Mouse (Mus musculus) spleen, postnatal 36 days (tissue): Measurements from ENCODE around the gene Atp6v0a4.
A peak's percentile ranks its signal among the peaks of the same experiment; 100 is the strongest.

Experiments used
- DNase-seq, 2 experiments: peaks; one replicate each; pipeline ENCODE4 v3.0.0; 2022; ENCODE audit warnings: low spot score in 2 of 2, mixed read lengths in 1 of 2

Atp6v0a4 gene

DNA sequence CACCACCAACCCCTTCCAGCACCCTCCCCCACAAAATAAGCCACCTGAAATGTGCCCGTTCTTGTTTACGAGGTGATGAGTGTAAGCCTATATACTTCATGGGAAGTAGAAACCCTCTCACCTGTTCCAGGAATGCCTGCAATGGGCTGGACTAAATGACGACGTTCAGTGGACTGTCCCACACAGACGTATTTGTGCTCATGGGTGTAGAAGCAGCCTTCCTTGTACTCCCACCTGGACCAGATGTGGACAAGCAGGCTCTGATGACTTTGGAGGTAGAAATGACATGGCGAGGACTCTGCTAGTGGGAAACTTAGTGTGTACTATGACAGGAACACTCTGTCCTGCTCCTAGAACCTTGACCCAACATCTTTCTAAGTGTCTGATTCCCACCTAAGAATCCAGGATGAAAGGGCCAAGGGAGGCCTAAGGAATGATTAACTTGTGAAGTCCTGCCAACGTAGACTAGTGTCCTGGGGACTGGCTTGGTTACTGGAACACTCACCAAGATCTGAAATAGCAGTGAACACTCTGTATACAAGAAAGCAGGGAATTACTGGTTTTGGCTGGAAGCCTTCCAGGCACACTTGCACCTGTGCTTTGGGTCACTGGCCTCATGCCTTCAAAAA lies at the start of gene Atp6v0a4:
Atp6v0a4 (minus strand) TSS at position 380 of the 629 bp plus-strand sequence.
- DNase-seq = no peak

DNA sequence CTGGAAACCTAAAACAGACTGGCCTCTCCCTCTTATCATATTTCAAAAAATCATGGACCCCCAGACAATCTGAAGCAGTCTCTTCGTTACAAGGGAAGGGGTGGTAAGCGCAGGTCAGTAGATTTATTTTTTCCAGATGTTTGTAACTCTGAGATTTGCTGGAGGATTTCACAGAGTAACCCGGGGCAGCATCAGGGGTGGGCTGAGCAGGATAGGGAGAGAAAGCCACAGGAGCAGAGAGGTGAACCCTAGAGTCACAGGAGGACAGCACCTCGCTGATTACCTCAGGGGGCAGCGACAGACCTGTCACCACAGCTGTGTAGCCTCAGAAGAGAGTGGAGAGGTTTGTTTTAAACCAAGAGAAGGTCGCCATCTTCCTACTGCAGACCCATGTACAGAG lies 41.0 kb upstream of the Atp6v0a4 start:
- DNase-seq = no peak

DNA sequence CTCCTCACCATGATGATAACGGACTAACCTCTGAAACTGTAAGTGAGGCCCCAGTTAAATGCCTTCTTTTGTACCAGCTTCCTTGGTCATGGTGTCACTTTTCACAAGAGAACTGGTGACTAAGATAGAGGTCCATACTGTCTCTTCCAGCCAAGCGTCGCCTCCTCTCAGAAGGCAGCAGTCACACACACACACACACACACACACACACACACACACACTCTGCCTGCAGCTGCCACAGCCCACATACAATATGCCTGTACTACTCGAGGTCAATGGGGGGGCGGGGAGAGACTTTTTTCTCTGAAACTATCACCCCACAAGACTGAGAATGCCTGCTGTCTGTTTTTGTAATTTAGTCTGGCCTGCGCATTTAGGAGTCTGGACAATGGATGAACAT lies 40.3 kb upstream of the Atp6v0a4 start:
- DNase-seq = no peak

DNA sequence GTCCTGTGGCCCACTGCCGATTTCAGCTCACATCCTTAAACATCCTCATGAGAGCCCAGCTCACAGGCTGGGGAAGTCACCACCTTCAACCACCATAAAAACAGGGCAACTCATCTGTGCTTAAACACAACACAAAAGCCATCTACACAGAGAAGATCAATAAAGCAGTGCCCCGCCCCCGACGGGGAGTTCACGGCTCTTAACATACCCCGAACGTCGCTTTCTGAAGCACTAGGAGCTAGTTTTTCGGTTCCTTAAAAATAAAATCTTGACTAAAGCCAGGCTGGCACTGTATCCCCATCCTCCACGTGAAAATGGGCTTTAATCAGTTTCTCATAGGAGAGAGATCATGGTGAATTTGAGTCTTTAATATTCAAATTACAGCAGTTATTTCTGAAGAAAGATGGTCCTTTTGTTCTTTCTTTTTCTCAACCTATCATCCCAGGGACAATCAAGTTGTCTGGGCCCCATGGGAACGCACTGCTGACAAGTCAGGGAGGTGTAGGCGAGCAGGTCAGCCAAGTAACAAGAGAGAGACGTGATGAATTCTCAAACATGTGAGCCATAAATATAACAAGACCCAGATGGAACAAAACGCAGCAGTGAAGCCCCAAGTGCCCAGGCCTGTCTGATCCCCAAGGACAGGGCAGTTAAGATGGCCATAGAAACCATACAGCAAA lies 38.6 kb upstream of the Atp6v0a4 start:
- DNase-seq = no peak

DNA sequence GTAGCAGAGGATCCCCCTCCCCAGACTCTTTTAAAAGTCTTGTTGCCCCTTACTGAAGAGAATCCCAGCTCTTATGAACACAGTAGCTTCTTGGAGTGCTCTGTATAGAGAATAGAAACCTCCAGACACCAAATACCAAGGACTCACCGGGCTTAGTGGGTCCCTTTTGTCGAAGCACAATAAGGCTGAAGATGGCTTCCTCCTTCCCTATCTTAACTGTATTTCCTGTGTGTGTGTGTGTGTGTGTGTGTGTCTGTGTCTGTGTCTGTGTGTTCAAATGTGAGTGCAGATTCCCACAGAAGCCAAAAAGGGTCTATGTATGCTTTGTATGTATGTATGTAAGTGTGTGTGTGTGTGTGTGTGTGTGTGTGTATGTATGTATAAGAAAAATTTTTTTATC lies 36.2 kb upstream of the Atp6v0a4 start:
- DNase-seq = no peak

DNA sequence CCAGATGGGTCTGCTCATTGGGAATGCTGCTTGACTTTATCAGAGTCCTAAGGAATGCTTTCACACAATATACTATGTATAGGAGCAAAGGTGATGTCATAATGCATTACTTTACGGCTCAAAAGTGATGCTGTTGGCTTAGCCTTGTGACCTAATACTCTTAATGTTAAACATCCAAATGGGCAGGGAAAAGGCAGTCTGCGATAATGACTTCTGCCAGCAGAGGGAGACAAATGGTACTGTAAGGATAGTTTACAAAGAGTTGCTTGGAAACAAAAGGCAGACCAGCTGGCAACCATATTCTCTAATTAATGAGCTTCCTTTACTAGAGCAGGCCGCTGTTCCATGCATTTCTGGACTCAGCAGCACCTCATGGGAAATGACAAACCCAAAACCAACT lies 35.7 kb upstream of the Atp6v0a4 start:
- DNase-seq = peak; percentile 48 to 69

DNA sequence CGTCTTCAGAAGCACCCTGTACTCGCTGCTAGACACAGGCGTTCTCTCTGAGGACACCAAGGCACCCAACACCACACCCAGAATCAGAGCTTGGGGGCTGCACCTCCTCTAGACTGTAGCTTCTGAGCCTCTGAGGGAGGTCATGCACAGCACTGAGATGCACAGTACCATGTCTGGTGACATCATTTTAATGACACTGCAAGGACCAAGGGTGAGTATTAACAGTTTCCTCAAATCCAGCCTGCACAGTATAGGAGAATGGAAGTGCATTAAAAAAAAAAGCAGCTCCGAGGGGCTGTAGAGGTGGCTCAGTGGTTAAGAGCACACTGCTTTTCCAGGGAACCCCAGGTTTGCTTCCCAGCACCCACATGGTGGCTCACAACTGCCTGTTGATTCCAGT lies 35.2 kb upstream of the Atp6v0a4 start:
- DNase-seq = no peak

DNA sequence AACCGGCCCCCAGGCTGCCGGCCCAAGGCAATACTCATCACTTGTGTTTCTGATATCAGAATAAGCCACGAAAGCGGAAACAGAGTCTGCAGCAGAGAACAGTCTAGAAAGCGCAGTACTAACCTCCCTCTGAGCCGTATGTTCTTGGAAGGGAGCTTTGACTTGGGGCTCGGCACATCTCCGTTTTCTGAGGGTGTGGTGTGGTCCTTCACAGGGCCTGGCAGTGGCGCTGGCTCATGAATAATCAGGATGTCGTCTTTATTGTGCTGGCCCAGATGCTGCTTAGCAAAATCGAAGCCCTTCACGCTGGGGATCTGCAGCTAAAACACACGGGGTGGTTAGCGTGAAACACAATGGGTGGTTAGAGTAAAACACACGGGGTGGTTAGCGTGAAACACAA lies 33.5 kb upstream of the Atp6v0a4 start:
- DNase-seq = no peak

DNA sequence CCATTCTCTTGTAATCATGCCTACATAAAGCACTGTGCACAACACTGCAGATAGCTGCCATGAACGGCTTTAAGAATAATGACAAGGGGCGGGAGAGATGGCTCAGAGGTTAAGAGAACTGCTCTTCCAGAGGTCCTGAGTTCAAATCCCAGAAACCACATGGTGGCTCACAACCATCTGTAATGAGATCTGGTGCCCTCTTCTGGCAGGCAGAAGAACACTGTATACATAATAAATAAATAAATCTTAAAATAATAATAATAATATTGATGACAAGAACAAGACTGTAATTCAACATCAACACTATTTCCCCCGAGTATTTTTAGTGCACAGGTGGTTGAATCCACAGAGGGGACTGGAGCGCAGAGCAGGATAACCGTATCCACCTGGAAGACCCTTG lies 31.8 kb upstream of the Atp6v0a4 start:
- no peak for DNase-seq

DNA sequence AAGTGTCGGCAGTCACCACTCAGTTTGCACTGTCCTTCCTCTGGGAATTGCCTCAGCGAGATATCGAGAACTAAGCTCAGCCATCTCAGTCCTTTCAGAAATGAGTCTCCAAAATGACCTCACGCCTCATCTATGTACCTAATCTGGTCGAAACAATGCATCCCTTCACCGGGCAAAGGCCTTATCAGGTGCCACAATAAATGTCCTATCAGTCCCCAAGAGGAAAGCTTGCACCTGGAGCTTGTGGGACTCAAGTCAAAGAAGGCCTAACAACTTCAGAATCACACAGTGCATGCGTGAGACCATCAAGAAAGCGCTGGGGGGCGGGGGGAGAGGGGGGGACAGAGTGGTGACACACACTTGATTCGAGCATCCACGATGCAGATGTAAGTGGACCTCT lies 27.9 kb upstream of the Atp6v0a4 start:
- no peak for DNase-seq

DNA sequence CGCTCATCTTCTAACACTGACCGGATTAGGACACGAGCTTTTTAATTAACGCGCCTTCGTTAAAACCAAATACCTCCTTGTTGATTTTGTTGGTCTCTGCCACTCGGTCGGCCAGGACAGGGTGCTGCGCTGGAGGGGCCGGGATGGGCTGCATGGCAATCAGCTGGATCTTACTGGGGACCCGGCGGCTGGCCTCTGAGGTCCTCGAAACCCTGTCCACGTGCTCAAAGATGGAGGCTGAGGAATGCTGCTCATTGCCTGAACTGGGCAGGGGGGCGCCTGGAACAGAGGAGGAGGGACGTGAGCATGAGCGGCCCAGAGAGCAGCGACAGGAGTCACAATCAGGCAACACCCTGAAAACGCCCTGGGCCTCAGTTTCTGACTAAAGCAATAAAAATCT lies 25.1 kb upstream of the Atp6v0a4 start:
- DNase-seq = no peak

DNA sequence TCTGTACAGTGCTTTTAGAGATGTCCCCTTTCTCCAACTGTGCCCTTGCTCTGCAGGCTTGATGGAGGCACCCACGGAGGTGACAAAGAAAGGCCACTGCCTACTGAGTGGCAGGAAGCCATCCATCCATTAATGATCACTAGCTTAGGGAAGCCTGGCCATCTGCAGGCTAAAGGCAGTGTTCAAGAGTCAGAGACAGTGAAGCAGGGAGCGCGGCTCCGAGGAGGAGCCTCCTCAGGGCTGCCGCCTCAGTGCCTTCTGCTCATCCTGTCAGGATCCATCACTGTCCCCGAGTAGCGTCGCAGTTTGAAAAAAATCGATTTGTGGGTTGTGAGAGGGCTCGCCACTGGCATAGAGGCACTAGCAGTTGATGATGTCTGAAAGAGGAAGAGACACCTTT lies 24.2 kb upstream of the Atp6v0a4 start:
- no peak for DNase-seq

DNA sequence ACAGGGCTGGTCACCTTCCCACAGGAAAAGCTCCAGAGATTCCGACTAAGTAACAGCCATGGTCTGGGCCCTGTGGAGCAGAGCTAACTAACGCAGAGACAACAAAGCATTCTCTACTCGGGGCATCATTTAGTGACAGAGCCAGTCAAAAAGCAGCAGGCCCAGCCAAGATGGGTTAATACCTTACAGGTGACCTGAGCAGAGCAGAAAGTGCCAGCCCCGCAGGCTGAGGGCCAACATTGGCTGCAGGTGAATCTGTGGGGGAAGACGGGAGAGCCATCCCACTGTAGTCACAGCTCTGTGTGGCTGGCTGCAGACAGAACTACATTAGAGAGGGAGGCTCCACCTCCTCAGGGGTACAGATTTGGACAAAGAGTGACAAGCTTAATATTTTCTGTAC lies 22.9 kb upstream of the Atp6v0a4 start:
- DNase-seq = no peak

DNA sequence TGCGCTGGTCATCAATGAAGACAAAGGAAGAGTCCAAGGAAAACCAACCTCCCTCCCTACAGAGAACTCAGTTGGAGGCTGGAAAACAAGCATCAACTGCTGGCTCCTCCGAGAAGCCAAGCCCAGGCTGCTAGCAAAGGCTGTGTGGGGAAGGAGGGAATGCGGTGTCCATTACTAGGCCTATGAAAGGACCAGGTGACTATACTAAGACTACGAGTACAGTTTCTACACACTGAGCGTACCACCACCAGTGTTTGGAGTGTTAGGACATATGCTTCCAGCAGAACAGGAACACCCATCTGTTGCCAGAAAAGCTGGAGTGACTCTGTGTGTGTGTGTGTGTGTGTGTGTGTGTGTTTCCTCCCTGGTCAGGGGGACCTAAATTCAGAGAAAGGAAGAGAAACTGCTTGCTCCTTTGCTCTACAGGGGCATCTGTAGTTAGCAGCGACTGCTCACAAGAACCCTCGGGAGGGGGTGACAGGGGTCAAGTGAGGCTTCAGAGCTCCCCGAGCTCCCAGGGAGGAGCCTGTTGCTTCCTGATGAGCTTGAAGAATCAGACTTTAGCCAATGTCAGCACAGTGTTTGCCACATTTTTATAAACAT lies 21.2 kb upstream of the Atp6v0a4 start:
- no peak for DNase-seq

DNA sequence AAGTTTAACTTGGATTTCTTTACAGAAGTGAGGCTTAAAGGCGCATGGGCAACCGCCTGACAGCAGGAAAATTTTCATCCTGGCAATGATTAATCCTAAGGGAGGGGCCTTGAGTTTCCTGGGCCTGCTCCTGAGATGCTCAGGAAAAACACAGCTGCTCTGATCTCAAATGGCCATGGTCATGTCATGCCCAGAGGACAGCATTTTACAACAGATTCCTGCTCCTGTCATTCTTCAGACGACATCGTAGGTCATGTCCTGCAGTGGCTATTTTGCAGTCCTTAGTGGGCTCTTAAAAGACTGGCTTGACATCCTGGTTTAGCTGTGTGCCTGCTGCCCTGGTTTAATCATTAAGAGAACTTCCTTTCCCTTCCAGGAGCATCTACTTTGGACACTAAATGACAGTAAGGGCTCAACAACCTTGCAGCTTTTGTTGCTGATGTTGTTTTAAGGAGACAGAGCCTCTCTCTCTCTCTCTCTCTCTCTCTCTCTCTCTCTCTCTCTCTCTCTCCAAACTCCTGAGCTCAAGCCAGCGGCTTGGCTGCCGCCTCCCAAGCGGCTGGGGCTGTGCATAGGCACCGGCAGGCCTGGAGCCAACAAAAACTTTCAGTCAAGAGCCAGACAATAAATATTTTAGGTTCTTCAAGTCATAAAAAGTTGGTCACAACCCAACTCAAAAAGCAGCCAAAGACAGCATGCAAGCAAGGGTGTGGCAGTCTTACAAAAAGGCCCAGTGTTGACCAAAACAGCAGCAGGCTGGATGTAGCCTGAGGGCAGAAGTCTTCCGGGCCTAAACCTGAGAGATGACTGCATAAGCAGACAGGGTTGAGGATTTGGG lies 20.0 kb upstream of the Atp6v0a4 start:
- DNase-seq = no peak

DNA sequence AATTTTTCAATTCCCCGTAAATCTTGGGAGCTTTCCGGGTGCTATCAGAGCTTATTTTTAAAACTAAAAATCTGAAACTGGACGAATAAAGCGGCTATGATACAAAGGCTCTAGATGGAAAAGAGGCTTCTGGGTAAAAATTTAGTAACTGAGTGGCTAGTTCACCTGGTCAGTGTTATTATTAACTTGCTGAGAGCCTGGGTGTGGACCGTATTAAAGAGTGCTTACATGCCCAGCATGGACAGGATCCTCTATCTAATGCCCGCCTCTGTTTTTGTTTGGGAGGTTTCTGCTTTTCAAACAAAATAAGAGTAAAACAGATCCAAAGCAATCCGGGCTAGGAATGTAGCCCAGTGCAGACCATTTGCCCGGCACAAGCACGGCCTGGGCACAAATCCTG lies 16.0 kb upstream of the Atp6v0a4 start:
- DNase-seq = no peak

DNA sequence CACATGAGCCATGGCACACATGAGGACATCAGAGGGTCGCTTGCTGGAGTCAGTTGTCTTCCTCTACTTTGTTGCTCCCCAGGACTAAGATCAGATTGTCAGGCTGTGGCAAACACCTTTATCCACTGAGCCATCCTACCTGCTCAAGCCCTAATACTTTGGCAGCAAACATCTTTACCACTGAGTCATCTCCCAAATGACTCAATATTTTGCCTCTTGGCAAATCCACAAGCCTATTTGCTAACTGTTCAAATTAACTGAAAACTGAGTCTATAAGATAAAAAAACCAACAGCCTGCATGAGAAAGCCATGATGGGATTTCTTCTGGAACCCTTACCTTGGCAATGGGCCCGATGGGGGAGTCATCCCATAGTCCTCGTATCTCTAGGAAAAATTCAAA lies 14.7 kb upstream of the Atp6v0a4 start:
- DNase-seq = no peak

DNA sequence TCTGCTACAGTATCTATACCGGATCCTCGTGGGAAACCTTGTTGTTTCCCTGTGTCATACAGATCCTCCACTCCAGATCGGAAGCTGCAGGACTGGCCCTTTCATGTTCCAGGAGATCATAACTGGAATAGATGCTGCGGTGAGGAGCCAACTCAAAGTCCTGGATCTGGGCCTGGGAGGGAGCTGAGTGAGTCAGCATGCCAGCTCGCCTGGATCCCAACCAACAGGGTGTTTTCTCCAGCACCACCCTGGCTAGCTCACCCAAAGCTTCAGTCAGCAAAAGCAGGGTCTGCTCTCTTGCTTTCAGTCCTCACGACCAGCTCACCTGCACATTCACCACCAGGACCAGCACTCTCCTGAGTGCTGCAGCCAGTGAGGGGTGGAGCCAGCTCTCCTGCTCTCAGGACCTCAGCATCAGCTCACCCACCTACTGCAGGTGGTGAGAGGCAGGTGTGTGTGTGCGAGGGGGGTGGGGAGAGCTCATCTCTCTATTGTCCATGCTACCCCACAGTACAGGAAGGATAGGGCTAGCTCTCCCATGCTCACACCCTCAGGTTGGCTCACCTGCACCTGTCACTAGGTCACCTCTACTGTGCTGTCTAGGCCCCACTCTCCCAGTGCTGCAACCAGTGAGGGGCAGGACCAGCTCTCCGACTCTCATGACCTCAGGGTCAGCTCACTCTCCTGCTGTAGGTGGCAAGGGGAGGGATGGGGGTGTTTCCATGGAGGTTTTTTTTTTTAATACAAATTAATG lies 10.6 kb upstream of the Atp6v0a4 start:
- no peak for DNase-seq

DNA sequence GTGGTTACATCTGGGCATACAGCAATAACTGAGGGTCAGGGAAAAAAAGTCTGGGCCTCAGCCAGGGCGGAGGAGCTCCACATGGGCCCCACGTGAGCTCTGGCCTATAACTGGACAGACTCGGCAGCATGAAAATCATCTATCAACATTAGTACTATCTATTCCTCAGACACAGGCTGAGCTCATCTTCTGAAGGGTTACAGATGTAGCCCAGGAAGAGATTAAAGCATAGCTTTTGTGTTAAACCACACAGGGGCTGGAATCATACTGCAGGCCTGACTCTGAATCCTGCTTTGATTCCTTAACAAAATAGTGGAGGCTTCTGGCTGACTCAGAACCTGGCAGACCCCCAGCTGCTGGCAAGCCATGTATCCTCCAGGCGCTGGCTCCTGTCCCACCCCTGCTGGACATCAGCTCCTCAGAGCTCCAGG lies 7.4 kb upstream of the Atp6v0a4 start:
- DNase-seq = no peak

DNA sequence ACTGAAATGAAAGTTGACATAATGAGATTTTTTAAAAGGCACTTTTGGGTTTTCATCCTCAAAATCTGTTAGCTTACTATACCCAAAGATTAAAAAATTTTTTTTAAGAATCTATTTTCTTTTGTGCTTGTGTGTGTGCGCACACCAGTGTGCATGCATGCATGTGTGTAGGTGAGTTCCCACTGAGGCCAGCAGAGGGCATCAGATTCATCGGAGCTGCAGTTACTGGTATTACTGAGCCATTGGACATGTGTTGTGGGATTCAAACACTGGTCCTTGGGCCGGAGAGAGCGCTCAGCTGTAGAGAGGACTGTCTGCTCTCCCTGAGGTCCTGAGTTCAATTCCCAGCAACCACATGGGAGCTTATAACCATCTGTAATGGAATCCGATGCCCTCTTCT lies 5.5 kb upstream of the Atp6v0a4 start:
- DNase-seq = no peak

DNA sequence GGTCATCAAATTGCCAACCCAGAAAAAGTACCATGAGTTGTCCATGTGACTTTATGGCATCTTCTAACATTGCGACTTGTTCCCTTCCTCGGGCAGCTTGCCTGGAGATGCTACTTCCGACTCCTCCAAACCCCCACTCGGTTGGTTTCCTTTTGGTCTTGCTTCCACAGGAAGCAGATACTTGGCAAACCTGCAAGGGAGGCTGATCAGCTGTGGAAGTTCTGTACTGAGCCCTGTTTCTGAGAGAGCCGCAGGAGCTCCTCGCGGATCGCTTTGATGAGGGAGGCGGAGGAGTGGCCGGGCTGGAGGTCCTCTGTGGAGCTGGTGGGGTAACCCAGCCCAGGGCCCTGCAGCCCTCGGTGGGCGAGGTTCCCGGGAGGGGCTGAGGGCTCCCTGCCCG lies 3.7 kb upstream of the Atp6v0a4 start:
- no peak for DNase-seq

DNA sequence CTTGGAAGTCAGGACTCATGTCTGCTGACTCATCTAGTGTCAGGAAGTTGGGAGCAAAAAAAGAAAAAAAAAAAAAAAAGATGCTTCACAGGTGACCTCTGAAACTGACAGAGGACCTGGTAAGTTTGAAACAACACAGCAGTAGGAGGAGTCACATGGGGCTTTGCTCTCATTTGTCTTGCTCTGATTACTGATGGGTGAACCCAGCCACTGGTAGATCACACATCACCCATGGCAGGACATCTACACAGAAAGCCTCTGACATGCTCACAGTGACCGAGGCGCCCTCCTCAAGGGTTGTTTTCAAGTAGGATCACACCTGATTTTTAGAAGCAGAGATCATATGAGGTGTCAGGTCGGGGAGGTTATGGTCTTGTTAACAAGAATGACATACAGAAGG lies 1.1 kb upstream of the Atp6v0a4 start:
- no peak for DNase-seq
